24 mouse cellular contexts compared by ENCODE assay signal in the genomic region with DNA sequence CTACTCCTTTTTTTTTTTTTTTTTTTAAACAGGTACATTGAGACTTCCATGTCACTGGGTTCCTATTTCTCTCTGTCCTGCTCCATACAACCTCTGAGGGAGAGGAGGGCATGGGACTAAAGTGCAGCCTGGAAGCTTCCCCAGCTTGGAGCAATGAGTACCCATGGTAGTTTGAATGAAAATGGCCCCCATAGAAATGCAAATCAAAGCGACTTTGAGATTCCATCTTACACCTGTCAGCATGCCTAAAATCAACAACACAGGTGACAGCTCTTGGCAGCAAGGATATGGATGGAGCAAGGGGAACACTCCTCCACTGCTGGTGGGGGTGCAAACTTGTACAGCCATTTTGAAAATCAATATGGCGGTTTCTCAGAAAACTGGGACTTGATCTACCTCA. TPM values are rescaled to one million over a fixed set of nuclear protein-coding genes. Genes with fewer than 3 reads are reported as not detected.
DNase-seq lines count a peak whose midpoint lies in the region; ATAC-seq lines count a peak whose summit lies in the region.
"Had no signal": no experiment of that assay in that cellular context is flagged by ENCODE, and none has a peak within 500 bp of the region (broad histone marks: within the 10 kb centered on the region; RNA-seq: fewer than 3 reads in every experiment).

No protein-coding gene starts in this region.

- ATAC-seq in monocyte, adult 5-6 weeks (replicated peaks; ENCODE audit: insufficient number of reproducible peaks, low FRiP score, low TSS enrichment, poor library complexity, severe bottlenecking) = no peak
- ATAC-seq: activated CD4-positive, CD25-positive, alpha-beta regulatory T cell, adult 4 months; CD4-positive, CD25-positive, alpha-beta regulatory T cell, adult 4 months; Patski had no signal

- DNase-seq in ES-CJ7 (ENCODE audit: low read depth, low spot score) (peak; percentile 81), R1 (ENCODE audit: low read depth, low spot score) (peak; percentile 81), ZHBTc4 (ENCODE audit: low read depth, low spot score) (peak; percentile 71)
- DNase-seq in heart, adult 18-20 months = no peak
- DNase-seq in left cerebral cortex, postnatal 10 days (ENCODE audit: extremely low spot score in 1 of 2, low spot score in 2 of 2) = no peak
- DNase-seq: adrenal gland, adult 2 months; adrenal gland, adult 8-10 months; adrenal gland, postnatal 10 days; adrenal gland, postnatal 14 days; adrenal gland, postnatal 25 days; adrenal gland, postnatal 36 days; B cell, adult 2 months; cerebellum, adult 11 months; cerebellum, adult 11-12 months; cerebellum, adult 18-20 months; cerebellum, adult 2 months; cerebellum, adult 8-10 months; cerebellum, adult 9-10 months had no signal

- intact Hi-C loops in left cerebral cortex, postnatal 10 days (cut with DNase I) = no loop called here

RNA-seq across cellular contexts. Expression of a gene that starts 20.0 kb away (rescaled TPM):
- not detected for total RNA-seq in heart, adult 18-20 months (2021)
- 0.39 to 0.53 TPM in 2 of 3 replicates, not detected in the other for total RNA-seq in monocyte, adult 5-6 weeks (2017)
- total RNA-seq in left cerebral cortex, postnatal 10 days (2021) = 10 to 100 TPM in 1 of 2 experiments, 1 to 10 TPM in 1; 9.6 to 10.0 TPM
- total RNA-seq: adrenal gland, adult 18-20 months; adrenal gland, adult 2 months; adrenal gland, adult 8-10 months; adrenal gland, postnatal 10 days; adrenal gland, postnatal 14 days; adrenal gland, postnatal 25 days; adrenal gland, postnatal 36 days; adrenal gland, postnatal 4 days had no signal

RNA-seq across cellular contexts. Expression of a gene that starts 57.4 kb away (rescaled TPM):
- 10 to 100 TPM; 52.3 to 58.6 TPM for total RNA-seq in heart, adult 18-20 months (2021)
- total RNA-seq in monocyte, adult 5-6 weeks (2017) = 120 to 188 TPM (median 136 TPM) in 3 replicates
- total RNA-seq in left cerebral cortex, postnatal 10 days (2021) = 100 to 1,000 TPM; 303 to 311 TPM

Comparison
In these comparisons a context has a peak if more than half of its experiments do, and no peak if none do; other contexts are left out.
1. DNase-seq: peak in ES-CJ7 (single experiment), R1 (single experiment) and ZHBTc4 (single experiment); none in heart, adult 18-20 months (0 of 2) and left cerebral cortex, postnatal 10 days (0 of 2).